Mouse (Mus musculus) urinary bladder, postnatal 10 days (tissue): ENCODE measurements around the gene Kazn.

ENCODE experiments used
- DNase-seq: peaks from one replicate; pipeline ENCODE4 v3.0.0; 2022; ENCODE audit warnings: low spot score

The Kazn gene

GRCm38 (mm10) chr4:142054580-142054979 is 184.6 kb downstream of the Kazn start:
- no peak for DNase-seq

GRCm38 (mm10) chr4:142053661-142054448 is 185.3 kb downstream of the Kazn start:
- DNase-seq, result no peak

- DNase-seq, result no peak
These were observed 185.9 kb downstream of the Kazn start for GRCm38 (mm10) chr4:142053261-142053660.

- no peak for DNase-seq
These were observed 186.6 kb downstream of the Kazn start for GRCm38 (mm10) chr4:142052391-142053132.
